Mouse (Mus musculus): ENCODE measurements at regions not wholly inside any gene's neighbourhood (a gene's known extent, or its start where the extent isn't known, plus 50 kb on each side); places are given as distances from the start of the nearest gene placed in this dataset.

- TF ChIP-seq POLR2A (IDR thresholded peaks at IDR 0.05; ENCODE audit: insufficient read depth, low read depth, low read length) (no peak), CTCF (IDR thresholded peaks at IDR 0.05) (no peak)
Measured at GRCm38 (mm10) chr3:52894812-52895211, 122.2 kb downstream of the Cog6 start.
